In genomic region chr3:117975638-117976037, GRCm38 (mm10) we compare ENCODE assay signal across 15 mouse cellular contexts.
DNase-seq lines count a peak whose midpoint lies in the region; ATAC-seq and TF ChIP-seq lines count a peak whose summit lies in the region.
"Had no signal": no experiment of that assay in that cellular context is flagged by ENCODE, and none has a peak within 500 bp of the region (broad histone marks: within the 10 kb centered on the region; RNA-seq: fewer than 3 reads in every experiment).

No protein-coding gene starts in this region.

- no peak overlapping the region for H3K4me2 ChIP-seq in intestine, postnatal 0 days (replicated peaks; ENCODE audit: low read depth)
- no peak overlapping the region for H3K4me2 ChIP-seq in intestine, embryonic 16.5 days (ENCODE audit: low read depth, low read length)
- H3K4me2 ChIP-seq: forebrain, embryonic 13.5 days; liver, embryonic 11.5 days had no signal

- H3K4me3 ChIP-seq in intestine, postnatal 0 days (ENCODE audit: low read depth, low read length): no peak overlapping the region
- H3K4me3 ChIP-seq in intestine, embryonic 16.5 days (ENCODE audit: low read length): no peak overlapping the region
- H3K4me3 ChIP-seq: forebrain, embryonic 13.5 days had no signal

- intact Hi-C loops in heart, postnatal 36 days (cut with DNase I): loop anchor here (10.0 kb wide), 1 partner anchor 449 kb away; no protein-coding TSS in a partner anchor

- H3K27ac ChIP-seq in intestine, postnatal 0 days (ENCODE audit: low read depth, low read length): no peak overlapping the region
- H3K27ac ChIP-seq in intestine, embryonic 16.5 days (ENCODE audit: low read length): no peak overlapping the region
- H3K27ac ChIP-seq: forebrain, embryonic 13.5 days had no signal

- no peaks in the 10 kb centered on the region for H3K4me1 ChIP-seq in intestine, postnatal 0 days (replicated peaks; ENCODE audit: control insufficient read depth, insufficient read depth, low read length)
- H3K4me1 ChIP-seq in intestine, embryonic 16.5 days (ENCODE audit: control insufficient read depth, insufficient read depth, low read length): no peaks in the 10 kb centered on the region
- H3K4me1 ChIP-seq: forebrain, embryonic 13.5 days had no signal

- no peaks in the 10 kb centered on the region for H3K27me3 ChIP-seq in intestine, postnatal 0 days (replicated peaks; ENCODE audit: control insufficient read depth, insufficient read depth, low read length)
- H3K27me3 ChIP-seq in intestine, embryonic 16.5 days (replicated peaks; ENCODE audit: control insufficient read depth, insufficient read depth, low read length): no peaks in the 10 kb centered on the region
- H3K27me3 ChIP-seq: forebrain, embryonic 13.5 days had no signal

- TF ChIP-seq CTCF in intestine, postnatal 0 days (IDR thresholded peaks at IDR 0.05; ENCODE audit: low read depth): peak; percentile 66

- H3K36me3 ChIP-seq in intestine, postnatal 0 days (ENCODE audit: control insufficient read depth, insufficient read depth): no peaks in the 10 kb centered on the region
- H3K36me3 ChIP-seq in intestine, embryonic 16.5 days (ENCODE audit: control insufficient read depth, insufficient read depth, low read length): no peaks in the 10 kb centered on the region
- H3K36me3 ChIP-seq: G1E had no signal

- DNase-seq in 416B (ENCODE audit: low read depth) (peak; percentile 32), ES-CJ7 (ENCODE audit: low read depth, low spot score) (peak; percentile 6)
- peak; percentile 3 for DNase-seq in embryo, embryonic 11.5 days (ENCODE audit: low read depth, low spot score)
- no peak for DNase-seq in gastrocnemius, postnatal 10 days
- no peak for DNase-seq in heart, postnatal 36 days
- DNase-seq: adrenal gland, adult 2 months; gastrocnemius, postnatal 36 days; heart, postnatal 14 days; layer of hippocampus, postnatal 36 days; lung, postnatal 4 days had no signal

- H3K9ac ChIP-seq in intestine, postnatal 0 days (ENCODE audit: low read depth, low read length): no peak overlapping the region
- H3K9ac ChIP-seq in intestine, embryonic 16.5 days (ENCODE audit: low read depth, low read length): no peak overlapping the region
- H3K9ac ChIP-seq: forebrain, embryonic 13.5 days had no signal

- no peak for ATAC-seq in intestine, postnatal 0 days
- ATAC-seq in intestine, embryonic 16.5 days: no peak
- ATAC-seq: forebrain, embryonic 13.5 days had no signal

- WGBS in intestine, postnatal 0 days: 68% methylated on average over 1 of the region's 1 CpGs
- WGBS in intestine, embryonic 16.5 days: 54% methylated on average over 1 of the region's 1 CpGs

- H3K9me3 ChIP-seq in intestine, postnatal 0 days (ENCODE audit: control insufficient read depth): no peaks in the 10 kb centered on the region
- no peaks in the 10 kb centered on the region for H3K9me3 ChIP-seq in intestine, embryonic 16.5 days (ENCODE audit: control insufficient read depth, low read length)
- H3K9me3 ChIP-seq: forebrain, embryonic 13.5 days had no signal

Comparison
In these comparisons a context has a peak if more than half of its experiments do, and no peak if none do; other contexts are left out.
1. DNase-seq: peak in 416B (single experiment), ES-CJ7 (single experiment) and embryo, embryonic 11.5 days (single experiment); none in gastrocnemius, postnatal 10 days (single experiment) and heart, postnatal 36 days (0 of 2).